Mouse (Mus musculus): ENCODE data around the gene Pter.

Gene Pter

DNA sequence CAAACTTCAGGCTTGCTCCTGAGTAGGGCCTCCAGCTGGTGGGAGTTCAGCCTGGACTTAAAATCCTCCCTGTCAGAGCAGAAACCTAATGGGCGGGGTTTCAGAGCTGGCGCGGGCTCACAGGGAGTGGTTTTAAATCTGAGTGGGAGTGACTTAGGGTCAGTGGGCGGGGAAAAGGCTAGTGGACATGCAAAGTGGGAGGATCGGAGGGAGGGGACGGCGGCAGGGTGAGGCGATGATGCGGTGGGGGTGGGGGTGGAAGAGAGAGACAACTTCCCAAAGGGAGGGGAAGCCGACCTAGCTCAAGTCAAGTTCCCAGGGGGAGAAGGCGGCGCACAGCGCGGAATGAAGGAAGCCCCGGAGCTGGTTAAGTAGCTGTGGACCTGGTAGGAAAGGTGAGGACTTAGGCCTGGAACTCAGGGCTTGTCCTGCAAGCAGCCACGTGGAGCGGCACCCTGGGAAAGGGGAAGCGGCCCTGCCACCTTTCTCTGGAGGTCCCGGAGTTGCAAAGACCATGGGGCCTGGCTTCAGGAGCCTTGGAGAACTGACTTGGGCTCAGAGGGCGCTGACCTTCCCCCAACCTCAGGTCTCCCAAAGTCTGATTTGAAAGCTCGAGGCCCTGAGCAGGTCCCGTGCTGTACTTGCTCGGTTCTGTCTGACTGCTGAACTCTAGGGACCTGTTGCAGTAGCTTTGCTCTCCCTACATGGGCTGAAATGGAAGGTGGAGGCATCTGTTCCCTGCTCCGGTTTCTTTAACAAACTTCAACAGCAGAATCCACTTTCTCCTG is at the start of gene Pter:
Pter (plus strand) TSS at position 238 of the 788 bp plus-strand sequence.
- peak; percentile 96 for DNase-seq (ENCODE audit: low spot score)

DNA sequence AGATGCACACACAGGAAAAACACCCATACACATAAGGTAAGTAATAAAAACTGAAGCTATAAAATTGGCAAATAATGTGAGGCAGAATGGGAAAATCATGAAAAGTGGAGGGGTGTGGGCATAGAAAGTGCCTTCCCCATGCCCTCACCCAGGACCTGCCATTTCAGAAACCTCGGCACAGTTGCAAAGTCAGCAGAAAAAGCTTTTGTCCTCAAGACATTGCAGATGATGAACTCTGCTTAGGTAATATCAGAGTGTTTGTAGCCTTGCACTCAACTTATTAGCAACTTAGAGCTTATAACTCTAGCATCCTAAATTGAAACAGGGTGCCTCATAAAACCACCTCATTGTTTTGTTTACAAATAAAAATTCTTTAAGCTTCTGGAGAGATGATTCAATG is 49.6 kb upstream of the Pter start:
- no peak for DNase-seq (ENCODE audit: low spot score)

DNA sequence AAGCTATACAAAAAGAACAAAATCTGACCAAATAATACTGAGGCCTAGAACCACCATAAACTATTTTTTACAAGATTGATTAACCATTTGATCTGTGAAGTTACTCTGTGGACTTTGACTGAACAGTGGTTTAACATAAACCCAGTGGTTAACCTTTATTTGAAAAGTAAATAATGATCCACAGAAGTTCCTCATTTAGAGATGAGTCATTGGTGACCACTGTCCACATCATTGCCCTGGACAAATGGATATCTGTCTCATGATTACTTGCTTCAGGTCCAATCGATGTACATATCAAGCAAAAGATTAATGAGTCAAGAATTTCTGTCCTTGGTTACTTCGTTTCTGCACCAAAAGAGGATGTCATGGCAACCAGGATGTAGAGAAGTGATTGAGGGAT is 44.3 kb upstream of the Pter start:
- DNase-seq (ENCODE audit: low spot score) = no peak

DNA sequence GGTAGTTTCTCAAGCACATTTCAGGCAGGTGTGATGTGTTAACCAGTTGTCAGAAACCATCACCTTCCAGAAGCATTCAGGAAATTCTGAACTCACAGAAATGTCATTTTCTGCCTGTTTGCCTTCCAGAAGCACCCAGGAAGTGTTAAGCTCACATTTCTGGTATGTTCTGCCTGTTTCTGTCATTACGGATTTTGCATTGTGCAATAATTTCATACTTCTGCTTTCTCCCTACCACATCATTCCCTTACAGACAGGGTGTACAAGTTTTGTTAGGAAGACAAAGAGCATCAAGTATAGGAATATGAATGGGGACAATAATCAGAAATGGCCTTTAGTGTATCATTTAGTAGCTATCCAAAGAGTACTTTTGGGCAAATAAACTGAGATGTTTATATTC is 42.8 kb upstream of the Pter start:
- DNase-seq (ENCODE audit: low spot score) = no peak

DNA sequence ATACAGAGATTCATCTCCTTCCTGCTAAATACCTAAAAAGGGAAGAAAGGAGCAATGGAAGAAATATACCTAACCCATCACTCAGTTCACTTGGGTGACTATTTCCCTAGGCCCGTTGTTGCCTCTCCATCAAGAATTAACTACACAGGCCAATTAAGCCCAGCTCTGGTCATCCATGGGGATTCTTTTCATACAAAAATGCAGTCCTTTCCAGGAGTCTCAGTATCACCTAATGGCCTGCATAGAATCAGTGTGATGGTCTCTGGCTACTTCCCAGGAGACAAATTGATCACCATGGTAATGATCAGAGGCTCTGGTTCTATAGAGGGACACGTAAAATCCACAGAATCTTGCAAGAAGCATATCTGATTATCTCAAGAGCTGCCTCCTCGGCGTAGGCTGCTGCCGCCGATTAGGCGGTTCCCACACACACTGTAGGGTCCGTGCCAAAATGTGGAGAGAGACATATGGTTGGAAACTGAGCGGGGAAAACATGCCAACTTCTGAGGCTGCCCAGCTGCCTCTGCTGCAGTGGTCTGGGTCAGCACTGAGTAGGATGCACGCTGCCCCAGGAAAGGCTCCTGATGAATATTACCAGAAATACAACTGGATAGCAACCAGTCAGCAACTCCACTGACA is 40.4 kb upstream of the Pter start:
- DNase-seq (ENCODE audit: low spot score) = no peak

DNA sequence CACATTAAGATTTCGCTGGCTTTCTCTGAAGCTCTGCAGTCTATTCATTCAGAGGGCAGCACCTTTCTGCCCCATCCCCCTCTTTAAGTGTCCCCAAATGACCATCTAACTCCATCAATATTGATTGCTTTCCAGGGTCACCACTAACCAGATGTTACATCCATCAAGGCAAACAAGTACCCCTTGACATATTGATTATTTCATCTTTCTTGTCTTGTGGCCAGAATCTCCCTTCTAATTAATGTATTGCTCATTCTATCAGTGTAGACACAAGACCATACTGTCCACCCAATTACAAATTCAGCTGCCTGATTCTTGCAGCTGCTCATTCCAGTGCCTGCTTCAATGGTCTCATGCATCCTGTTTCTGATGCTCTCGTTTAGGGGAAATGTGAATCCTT is 36.8 kb upstream of the Pter start:
- DNase-seq (ENCODE audit: low spot score) = peak; percentile 42

DNA sequence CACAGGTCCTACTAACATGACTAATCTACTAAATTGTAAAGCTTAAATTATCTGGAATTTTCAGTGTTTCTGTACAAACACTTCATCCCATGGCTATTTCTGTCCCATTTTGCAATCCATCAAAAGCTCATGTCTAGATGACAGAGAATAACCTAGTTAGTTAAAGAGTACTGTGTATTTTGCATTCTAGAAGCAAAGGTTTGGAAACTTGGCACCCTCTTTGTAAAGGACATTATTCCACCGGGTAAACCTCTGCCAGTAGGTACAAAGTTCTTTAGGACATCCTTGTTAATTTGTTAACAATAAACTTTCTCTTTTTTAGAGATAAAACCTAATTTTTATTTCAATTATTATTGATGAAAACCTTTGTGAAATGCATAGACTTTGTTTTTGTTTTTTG is 18.1 kb upstream of the Pter start:
- DNase-seq (ENCODE audit: low spot score) = no peak

DNA sequence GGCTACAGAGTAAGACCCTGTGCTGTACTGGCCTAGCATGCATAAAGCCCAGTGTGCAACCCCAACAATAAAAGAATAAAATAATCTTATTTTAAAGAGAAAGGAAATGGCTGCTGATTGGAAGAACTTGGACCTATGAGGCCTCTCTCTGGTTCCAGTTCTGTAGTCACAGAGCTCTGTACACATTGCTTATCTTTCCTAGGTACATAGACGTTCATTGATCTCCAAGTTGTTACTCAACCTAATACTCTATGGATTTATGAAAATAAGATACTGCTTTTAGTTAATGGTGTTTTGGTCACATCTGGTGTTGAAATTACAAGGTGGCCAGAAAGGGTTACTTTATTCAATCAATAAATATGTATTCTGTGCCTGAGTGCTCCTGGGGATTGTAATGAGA is 1.8 kb downstream of the Pter start:
- DNase-seq (ENCODE audit: low spot score) = no peak

DNA sequence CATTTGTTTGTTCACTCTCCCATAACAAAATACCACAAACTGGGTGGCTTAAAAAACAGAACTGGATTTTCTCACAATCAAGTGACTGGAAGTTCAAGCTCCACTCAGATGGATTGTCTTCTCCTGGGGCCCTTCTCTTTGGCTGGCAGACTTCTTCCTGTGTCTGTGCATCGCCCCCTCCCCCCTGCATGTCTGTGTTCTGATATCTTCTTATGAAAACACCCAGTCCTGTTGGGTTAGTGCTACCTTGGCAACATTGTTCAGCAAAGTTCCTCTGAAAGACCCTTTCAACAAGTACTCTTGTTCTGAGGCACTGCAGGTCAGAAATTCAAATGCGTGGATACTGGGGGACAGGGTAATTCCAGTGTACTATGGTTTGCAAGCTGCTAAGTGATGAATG is 6.5 kb downstream of the Pter start:
- no peak for DNase-seq (ENCODE audit: low spot score)

DNA sequence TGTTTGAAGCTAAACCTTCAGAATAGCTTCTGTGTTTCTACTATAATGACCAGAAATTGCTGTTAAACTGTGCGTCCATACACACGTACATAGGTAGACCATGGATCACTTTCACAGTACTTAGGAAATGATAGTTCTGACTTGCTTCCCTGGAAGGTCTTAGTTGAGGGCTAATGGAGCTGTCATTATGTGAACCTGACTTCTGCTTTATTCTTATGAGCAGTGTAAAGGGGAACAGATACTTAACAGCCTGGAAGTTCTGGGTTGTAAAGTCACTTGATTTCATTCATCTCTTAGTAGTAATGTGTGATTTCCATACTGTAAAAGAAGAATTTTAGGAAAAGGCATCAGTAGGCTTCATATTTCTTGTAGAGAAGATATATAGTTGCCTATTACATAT is 10.1 kb downstream of the Pter start:
- DNase-seq (ENCODE audit: low spot score) = no peak

DNA sequence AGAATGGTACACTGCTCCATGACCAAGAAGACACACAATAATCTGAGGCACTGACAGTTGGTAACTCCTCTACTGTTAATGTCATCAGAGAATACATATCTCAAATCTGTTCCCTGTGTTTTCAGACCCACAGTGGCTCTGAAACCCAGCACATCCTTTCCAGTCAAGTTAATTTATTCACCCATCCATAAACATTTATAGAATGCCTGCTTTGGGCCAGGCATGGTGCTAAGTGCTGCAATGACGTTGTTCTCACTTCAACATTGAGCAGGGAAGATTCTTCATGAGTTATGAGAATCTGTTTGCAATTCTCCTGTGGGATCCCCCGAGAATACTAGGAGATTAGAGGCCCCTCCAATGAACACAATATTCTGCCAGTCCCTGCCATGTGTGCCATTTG is 11.4 kb downstream of the Pter start:
- DNase-seq (ENCODE audit: low spot score) = no peak

DNA sequence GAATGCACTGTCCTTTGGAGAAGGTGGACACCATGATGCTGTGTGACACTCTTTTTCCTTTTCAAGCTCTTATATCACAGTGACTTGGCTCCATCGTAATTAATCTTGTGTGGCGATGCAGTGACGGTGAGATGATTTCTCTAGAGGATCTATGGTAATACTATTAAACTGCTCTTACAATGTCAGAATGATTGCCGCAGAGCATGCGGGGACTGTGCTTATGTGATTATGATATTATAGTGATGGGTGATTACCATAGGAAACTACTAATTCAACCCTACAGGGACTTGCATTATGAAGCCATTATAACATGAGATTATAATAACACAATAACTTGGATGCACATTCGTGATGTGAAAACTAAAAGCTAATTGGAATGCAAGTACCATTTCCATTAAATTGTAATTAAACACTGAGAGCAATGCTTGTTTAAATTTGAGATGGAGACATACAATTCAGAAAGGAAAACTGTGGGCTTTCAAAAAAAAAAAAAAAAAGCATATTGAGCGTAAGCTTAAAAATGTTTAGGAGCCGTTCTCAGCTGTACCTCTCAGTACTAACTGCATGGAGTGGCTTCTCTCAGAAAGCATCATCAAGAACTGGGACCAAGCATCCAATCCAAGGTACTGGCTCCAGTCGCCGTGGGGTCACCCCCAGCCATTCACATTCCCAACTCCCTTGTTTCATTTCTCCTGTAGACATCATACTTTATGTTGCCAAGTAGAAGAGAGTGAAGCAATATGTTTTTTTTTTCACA is 13.8 kb downstream of the Pter start:
- DNase-seq (ENCODE audit: low spot score) = no peak

DNA sequence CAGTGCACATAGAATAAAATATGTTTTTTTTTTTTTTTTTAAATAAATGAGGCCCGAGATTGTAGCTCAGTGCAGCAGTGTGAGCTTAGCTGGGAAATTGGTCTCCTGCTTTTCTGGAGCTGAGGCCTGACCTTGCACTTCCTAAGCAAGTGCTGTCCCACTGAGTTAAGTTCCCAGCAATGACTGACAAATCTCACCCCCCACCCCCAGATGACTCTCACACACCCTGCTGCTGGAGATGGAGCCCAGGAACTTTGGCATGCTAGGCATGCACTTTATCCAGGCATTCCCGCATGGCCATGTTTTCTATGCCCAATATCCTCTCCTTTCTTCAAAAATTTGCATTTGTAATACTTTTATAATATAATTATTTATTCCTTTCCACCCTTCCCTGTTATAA is 14.8 kb downstream of the Pter start:
- DNase-seq (ENCODE audit: low spot score) = no peak

DNA sequence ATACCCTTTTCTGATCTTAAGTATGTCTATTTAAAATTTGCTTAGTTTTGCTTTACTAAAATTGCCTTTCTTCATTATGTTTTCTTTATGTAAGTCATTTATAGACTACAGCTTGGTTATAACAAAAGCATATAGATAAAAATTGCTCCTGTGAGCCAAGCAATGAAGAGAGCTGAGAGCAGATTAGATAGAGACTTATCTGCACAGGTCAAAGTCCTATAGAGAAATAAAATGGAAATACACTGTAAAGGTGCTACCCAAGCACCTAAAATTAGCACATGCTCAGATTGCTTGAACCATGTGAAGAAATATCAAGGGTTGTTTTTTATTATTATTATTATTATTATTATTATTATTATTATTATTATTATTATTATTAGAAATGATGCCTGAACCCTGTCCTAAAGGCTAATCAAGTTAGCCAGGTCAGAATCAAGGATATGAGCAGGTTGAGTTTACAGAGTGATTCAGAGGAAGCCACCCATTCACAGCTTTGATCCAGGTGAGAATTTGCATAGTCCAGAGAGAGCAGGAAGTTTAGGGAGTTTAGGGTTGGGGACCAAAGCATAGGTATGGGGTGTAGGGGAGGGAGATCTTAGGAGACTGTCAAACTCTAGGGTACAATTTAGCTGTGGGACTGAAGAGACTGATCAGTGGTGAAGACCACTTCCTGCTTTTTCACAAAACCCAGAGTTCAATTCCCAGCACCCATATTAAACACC is 33.0 kb downstream of the Pter start:
- DNase-seq (ENCODE audit: low spot score) = no peak

DNA sequence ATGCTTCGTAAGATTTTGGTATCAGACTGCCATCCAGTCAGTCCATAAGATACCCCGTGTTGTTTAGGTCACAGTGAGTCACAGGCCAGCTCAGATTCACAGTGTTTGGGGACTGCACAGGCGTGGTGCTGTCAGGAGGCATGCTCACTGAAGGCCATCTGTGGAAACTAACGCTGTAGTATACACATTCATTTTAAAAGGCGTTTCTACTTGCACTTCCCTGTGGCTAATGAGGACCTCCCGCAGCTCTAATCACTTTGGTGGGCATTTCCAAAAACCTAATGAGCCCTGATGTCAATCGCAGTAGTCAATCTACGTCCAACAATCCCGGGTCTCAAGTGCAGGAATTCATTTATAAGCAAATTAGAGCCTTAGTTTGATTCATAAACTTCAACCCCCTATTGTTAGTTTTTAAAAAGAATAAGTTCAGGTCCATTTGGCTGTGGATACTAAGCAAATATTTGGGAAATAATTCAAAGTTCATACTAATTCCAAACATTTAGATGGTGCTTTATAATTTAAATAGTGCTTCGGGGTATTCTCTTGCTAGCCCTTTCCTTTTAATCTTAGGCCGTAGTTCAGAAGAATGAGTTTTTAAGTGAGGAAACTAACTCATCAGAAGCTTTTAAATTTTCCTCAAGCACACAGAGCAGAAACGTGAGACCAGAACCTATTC is 46.3 kb downstream of the Pter start:
- peak; percentile 26 for DNase-seq (ENCODE audit: low spot score)

DNA sequence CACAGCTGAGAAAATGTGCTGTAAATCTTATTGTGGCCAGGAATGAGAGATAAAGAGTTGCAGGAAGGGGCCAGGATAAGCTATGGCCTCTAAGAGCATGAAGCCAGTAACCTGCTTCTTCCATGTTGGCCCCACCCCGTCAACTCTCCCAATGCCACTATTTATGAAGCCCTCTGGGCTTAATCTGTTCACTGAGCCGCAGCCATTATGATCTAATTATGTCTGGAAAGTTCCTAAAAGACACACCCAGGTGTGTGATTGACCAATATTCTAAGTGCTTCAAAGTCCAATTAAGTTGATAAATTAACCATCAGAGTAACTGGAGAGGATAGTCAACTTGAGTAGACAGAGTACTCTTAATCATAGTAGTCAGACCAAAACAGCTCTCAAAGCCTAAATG is 49.9 kb downstream of the Pter start:
- DNase-seq (ENCODE audit: low spot score) = no peak

DNA sequence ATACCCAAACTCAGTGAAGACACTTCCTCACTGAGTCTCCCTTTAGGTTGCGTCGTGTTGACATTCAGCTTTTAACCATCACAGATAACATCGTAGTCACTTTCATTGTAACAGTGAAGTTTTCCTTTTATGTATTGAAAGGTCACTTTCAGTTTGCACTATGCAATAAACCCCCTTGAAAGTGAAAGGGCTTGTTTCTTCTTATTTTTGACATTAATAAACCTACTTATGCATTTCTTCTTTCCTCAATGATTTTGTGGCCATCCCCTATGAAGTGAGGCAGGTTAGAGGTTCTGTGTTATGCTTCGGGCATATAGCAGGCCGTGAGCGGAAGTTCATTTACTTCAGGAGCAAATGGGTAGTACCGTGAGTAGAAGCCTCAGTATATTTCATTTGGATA is 53.5 kb downstream of the Pter start:
- DNase-seq (ENCODE audit: low spot score) = no peak

DNA sequence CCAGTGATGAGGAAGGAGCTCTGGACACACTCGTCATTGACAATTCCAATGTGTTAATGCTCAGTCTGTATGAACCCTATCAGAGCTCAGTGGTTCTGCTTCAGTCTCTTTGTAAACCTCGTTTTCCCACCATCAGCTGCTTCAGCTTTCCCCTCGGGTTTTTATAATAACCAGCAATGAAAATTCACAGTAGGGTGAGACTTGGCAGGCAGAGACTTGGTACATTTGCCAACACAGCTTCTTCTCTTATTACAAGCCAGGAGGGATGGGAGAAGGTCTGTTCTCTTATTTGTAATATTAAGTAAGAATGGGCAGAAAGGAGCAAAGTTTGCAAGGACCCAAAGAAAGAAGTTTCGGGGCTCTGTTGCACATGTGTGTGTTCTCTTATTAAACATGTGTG is 54.9 kb downstream of the Pter start:
- DNase-seq (ENCODE audit: low spot score) = no peak

DNA sequence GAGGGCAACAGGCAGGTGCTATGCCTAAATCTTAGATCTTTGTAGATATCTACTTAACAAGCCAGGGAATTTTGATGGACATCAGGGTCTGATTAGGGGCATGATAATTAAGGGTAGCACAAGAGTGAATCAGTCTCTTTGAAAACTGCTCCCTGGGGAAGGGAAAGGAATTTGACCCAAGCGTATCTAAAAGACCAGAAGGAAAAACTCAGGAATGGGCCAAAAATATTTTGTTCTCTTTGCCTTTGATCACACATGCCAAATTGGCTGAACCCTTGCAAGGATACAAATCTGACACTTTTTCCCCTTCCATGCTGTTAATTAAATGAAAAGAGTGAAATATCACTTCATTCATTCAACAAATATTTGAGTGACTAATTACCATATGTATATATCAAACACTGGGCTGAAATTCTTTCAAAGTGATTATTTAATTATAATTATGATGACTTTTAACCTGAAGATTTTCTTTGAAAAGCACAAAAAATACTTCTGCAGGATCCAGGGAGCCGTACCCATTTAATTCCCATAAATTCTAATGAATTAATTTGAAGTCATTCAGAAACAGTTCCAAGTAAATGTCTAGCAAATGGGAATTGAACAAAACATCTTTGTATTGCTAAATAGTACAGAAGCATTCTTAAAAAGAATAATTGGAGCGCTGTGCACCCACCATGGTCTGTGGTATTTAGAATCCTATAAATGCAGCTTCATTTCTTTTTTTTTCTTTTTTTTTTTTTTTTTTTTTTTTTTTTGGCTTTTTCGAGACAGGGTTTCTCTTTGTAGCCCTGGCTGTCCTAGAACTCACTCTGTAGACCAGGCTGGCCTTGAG is 61.3 kb downstream of the Pter start:
- DNase-seq (ENCODE audit: low spot score) = peak; percentile 56

DNA sequence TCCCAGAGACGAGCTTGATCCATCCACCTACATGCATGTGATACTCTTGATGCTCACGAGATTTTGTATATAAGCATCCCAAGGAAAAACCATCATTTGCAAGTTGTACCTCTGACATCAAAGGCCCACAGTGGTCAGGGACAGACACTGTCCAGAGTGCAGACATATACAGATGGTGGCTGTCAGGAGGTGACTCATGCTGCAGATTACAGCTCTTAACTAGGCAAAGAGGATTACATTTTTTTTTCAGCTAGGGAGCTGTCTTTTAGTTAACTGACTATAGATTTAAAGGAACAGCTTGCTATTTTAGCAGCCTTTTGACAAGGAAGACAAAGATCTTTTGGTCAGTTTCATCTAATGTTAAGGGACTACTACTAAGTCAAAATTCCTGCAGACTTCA is 76.2 kb downstream of the Pter start:
- no peak for DNase-seq (ENCODE audit: low spot score)

DNA sequence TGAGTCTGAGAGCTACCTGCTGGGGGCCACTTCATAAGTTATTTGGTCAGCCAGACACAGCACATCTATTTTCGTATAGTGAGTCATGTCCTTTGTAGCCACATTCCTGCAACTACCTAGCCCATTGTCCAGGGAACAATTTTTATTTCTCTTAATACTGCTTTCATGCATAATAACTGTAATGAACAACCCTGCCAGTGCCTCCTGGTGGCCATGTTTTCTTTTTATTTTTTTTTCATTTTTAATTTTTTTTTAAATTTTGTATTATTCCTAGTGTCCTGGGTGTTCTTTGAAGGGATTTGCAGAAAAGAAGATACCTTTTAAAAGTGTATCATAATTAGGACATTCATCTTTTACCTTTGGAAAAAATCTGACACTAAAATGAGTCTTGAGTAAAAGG is 84.6 kb downstream of the Pter start:
- DNase-seq (ENCODE audit: low spot score) = no peak
